Mouse (Mus musculus) liver, embryonic 18 days (tissue): Measurements from ENCODE around the gene Farp1. TPM values are rescaled to one million over a fixed set of nuclear protein-coding genes. Genes with fewer than 3 reads are reported as not detected.

Source experiments
- polyA plus RNA-seq: library from polyadenylated mRNA; depleted of rRNA; stranded (reverse); fragments of >200 nt; gene quantifications from 2 replicates; pipeline ENCODE4 v1.2.3, GENCODE M21; 2012; rRNA removed

Farp1 gene
- polyA plus RNA-seq = 4.7 and 5.4 TPM in 2 replicates

DNA sequence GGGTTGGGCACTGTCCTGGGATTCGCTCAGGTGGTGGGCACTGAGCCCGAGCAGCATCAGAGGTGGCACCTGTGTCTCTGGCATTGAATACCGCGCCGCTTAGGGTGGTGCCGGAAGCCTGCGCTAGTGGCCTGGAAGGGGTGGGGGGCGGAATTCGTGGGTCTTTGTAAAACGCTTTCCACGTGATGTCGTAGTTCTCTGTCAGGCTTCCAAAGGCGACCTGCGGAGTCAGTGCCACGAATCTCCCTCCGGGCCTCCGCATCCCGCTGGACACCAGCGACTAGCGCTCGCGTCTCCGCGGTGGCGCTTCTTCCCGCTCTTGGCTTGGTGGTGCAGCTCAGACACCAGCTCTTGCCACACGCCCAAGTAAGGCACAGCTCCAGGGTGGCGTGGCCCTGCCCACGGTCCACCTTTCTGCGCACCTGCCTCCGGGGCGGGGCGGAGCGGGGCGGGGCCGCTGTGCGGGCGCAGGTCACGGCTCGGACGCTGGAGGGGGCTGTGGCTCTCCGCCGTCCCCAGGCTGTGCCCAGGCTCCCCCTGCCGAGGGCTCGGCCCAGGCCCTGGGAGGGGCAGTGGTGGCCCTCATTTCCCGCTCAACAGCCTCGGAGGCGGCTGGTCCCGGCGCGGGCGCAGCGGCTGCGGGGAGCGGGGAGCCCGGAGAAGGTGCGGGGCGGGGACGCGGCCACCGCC lies at the start of gene Farp1:
TSS of gene Farp1 (plus strand) at position 228 of the 690 bp plus-strand sequence.

Other genes starting within 250 kb of the Farp1 start
- gene Ipo5, start 124.0 kb upstream of the Farp1 start, polyA plus RNA-seq = 20.9 and 21.3 TPM in 2 replicates